Mouse (Mus musculus) small intestine, adult 2 months (tissue): ENCODE data around the gene Vsx1.

ENCODE experiments used
- CTCF ChIP-seq: fragments of 200-500 bp; IDR thresholded peaks from 2 replicates; pipeline ENCODE4 v1.5.1; 2012; ENCODE audit warnings: low read depth, mild to moderate bottlenecking, control low read depth, inconsistent platforms, low read length, moderate library complexity, mixed read lengths; ENCODE audit not compliant: insufficient replicate concordance, insufficient read length; ENCODE audit errors: extremely low read depth
- POLR2A ChIP-seq: fragments of 200-500 bp; IDR thresholded peaks from 2 replicates; pipeline ENCODE4 v1.6.1; 2012; ENCODE audit warnings: low read depth, mild to moderate bottlenecking, control low read depth, inconsistent platforms, low read length, moderate library complexity

- TF ChIP-seq CTCF = no peak
- no peak for TF ChIP-seq POLR2A
Observed at GRCm38 (mm10) chr2:150664152-150664920, 24.8 kb downstream of the Vsx1 start.
